Mouse (Mus musculus): Measurements from ENCODE around the gene Nrf1. TPM values are rescaled to one million over a fixed set of nuclear protein-coding genes. Genes with fewer than 3 reads are reported as not detected.

The Nrf1 gene
- 68.9 to 71.5 TPM (median 69.8 TPM) in 4 replicates for total RNA-seq (2023; ENCODE audit: inconsistent age)

GRCm38 (mm10) chr6:30047271-30048162 lies at the start of gene Nrf1:
Gene Nrf1 (plus strand): TSS chr6:30047988.

Other genes starting within 250 kb of the Nrf1 start
- gene Strip2, start 131.0 kb upstream of the Nrf1 start, total RNA-seq (2023; ENCODE audit: inconsistent age) = 0.22 to 0.66 TPM (median 0.41 TPM) in 4 replicates